Mouse (Mus musculus) limb, embryonic 11.5 days (tissue): ENCODE measurements around the gene Psmd9. TPM values are rescaled to one million over a fixed set of nuclear protein-coding genes. Genes with fewer than 3 reads are reported as not detected.
A peak's percentile ranks its signal among the peaks of the same experiment; 100 is the strongest.

Experiments
- ATAC-seq: fragments of 200-750 bp; cut with Nextera tagmentation; 2 replicates; pipeline ENCODE4 v1.8.0; 2017; ENCODE audit warnings: low read depth; ENCODE audit not compliant: insufficient number of reproducible peaks, low FRiP score, low TSS enrichment
- DNase-seq: peaks from one replicate; pipeline ENCODE4 v3.0.0-alpha.2; 2015; ENCODE audit warnings: low spot score
- H3K27ac ChIP-seq: fragments of 300-500 bp; sonication (generic); replicated peaks from 2 replicates; pipeline ENCODE4 v1.5.1; 2014; ENCODE audit warnings: low read depth, mild to moderate bottlenecking, low read length
- H3K27me3 ChIP-seq: fragments of 300-500 bp; sonication (generic); 2 replicates; pipeline ENCODE4 v1.6.1; 2014; ENCODE audit warnings: mild to moderate bottlenecking, low read length, mixed read lengths; ENCODE audit not compliant: control insufficient read depth, insufficient read depth
- H3K36me3 ChIP-seq: fragments of 300-500 bp; sonication (generic); 2 replicates; pipeline ENCODE4 v1.6.1; 2014; ENCODE audit warnings: mild to moderate bottlenecking, low read length, moderate library complexity, mixed read lengths; ENCODE audit not compliant: control insufficient read depth, insufficient read depth
- H3K4me1 ChIP-seq: fragments of 300-500 bp; sonication (generic); 2 replicates; pipeline ENCODE4 v1.6.1; 2014; ENCODE audit warnings: low read length, mixed read lengths; ENCODE audit not compliant: control insufficient read depth, insufficient read depth
- H3K4me2 ChIP-seq: fragments of 300-500 bp; sonication (generic); 2 replicates; pipeline ENCODE4 v1.6.1; 2014; ENCODE audit warnings: low read depth, mild to moderate bottlenecking, moderate library complexity; ENCODE audit not compliant: severe bottlenecking
- H3K4me3 ChIP-seq: fragments of 300-500 bp; sonication (generic); 2 replicates; pipeline ENCODE4 v1.5.1; 2014; ENCODE audit warnings: low read depth, low read length
- H3K9ac ChIP-seq: fragments of 300-500 bp; sonication (generic); 2 replicates; pipeline ENCODE4 v1.6.1; 2014; ENCODE audit warnings: mild to moderate bottlenecking, low read length
- H3K9me3 ChIP-seq: fragments of 300-500 bp; sonication (generic); 2 replicates; pipeline ENCODE4 v1.6.1; 2016; ENCODE audit warnings: low read length; ENCODE audit not compliant: control insufficient read depth
- WGBS: fragments of 180-500 bp; shearing (Covaris S2); extraction: QIAGEN DNeasy Blood & Tissue Kit; methylation state at CpG from one replicate; pipeline ENCODE4 v1.1.7; 2014; 5-methylcytosine and 5-hydroxymethylcytosine counted together
- polyA plus RNA-seq: library from polyadenylated mRNA; unstranded; fragments of >200 nt; fragmentation: Nextera tagmentation; extraction: Ambion mirVana; gene quantifications from 2 replicates; pipeline ENCODE4 v1.2.1, GENCODE M21; 2014

Gene Psmd9
- polyA plus RNA-seq, 1 experiment from 2014 or later: 85.8 TPM

GRCm38 (mm10) chr5:123135471-123136360 lies 33.5 kb upstream of the Psmd9 start:
- WGBS: 2% methylated on average over 30 of the region's 30 CpGs
- H3K4me2 ChIP-seq: peak overlapping the region; percentile 100
- H3K9me3 ChIP-seq: no peaks in the 10 kb centered on the region
- peaks cover 58% of the 10 kb centered on the region for H3K4me1 ChIP-seq
- peaks cover 6% of the 10 kb centered on the region for H3K36me3 ChIP-seq
- H3K9ac ChIP-seq: peak overlapping the region; percentile 100
- H3K27me3 ChIP-seq: no peaks in the 10 kb centered on the region
- H3K27ac ChIP-seq: peak overlapping the region; percentile 100
- ATAC-seq (peak; percentile 2; the same call in 1 of the 2 replicates), DNase-seq (peak; percentile 72)
- peak overlapping the region; percentile 95 for H3K4me3 ChIP-seq

- Histone ChIP-seq H3K9ac (peak overlapping the region; percentile 100), H3K27me3 (no peaks in the 10 kb centered on the region), H3K9me3 (no peaks in the 10 kb centered on the region), H3K36me3 (peaks cover 6% of the 10 kb centered on the region), H3K4me3 (peak overlapping the region; percentile 95), H3K4me1 (peaks cover 56% of the 10 kb centered on the region), H3K4me2 (peak overlapping the region; percentile 100), H3K27ac (peak overlapping the region; percentile 100)
- WGBS: under 1% methylated on average over 13 of the region's 13 CpGs
- peak; percentile 83 for DNase-seq
- 0 out of 2 replicates have a peak, but pooled peaks have one; percentile 27 for ATAC-seq
Observed at GRCm38 (mm10) chr5:123136361-123137043, 32.7 kb upstream of the Psmd9 start.

- Histone ChIP-seq H3K9me3 (no peaks in the 10 kb centered on the region), H3K4me3 (peak overlapping the region; percentile 95), H3K9ac (peak overlapping the region; percentile 100), H3K27me3 (no peaks in the 10 kb centered on the region), H3K4me2 (peak overlapping the region; percentile 100), H3K36me3 (peaks cover 6% of the 10 kb centered on the region), H3K27ac (peak overlapping the region; percentile 100), H3K4me1 (peaks cover 49% of the 10 kb centered on the region)
- no peak for ATAC-seq
- DNase-seq: peak; percentile 83
- under 1% methylated on average over 20 of the region's 20 CpGs for WGBS
Observed at GRCm38 (mm10) chr5:123137044-123137909, 31.9 kb upstream of the Psmd9 start.

GRCm38 (mm10) chr5:123137910-123138229 lies 31.3 kb upstream of the Psmd9 start:
- Histone ChIP-seq H3K4me2 (peak overlapping the region; percentile 100), H3K9ac (peak overlapping the region; percentile 100), H3K27ac (peak overlapping the region; percentile 100), H3K27me3 (no peaks in the 10 kb centered on the region), H3K4me1 (peaks cover 44% of the 10 kb centered on the region), H3K4me3 (peak overlapping the region; percentile 95), H3K36me3 (peaks cover 6% of the 10 kb centered on the region), H3K9me3 (no peaks in the 10 kb centered on the region)
- ATAC-seq: no peak
- 2% methylated on average over 6 of the region's 6 CpGs for WGBS
- no peak for DNase-seq

GRCm38 (mm10) chr5:123138230-123138911 lies 30.8 kb upstream of the Psmd9 start:
- Histone ChIP-seq H3K27me3 (no peaks in the 10 kb centered on the region), H3K27ac (peak overlapping the region; percentile 100), H3K4me1 (peaks cover 41% of the 10 kb centered on the region), H3K36me3 (peaks cover 6% of the 10 kb centered on the region), H3K4me2 (peak overlapping the region; percentile 100), H3K9me3 (no peaks in the 10 kb centered on the region), H3K9ac (peak overlapping the region; percentile 100), H3K4me3 (peak overlapping the region; percentile 95)
- WGBS: 0% methylated on average over 33 of the region's 40 CpGs
- ATAC-seq: peak; percentile 20
- DNase-seq: peak; percentile 83

GRCm38 (mm10) chr5:123138953-123139721 lies 30.1 kb upstream of the Psmd9 start:
- peak overlapping the region; percentile 95 for H3K4me3 ChIP-seq
- H3K27ac ChIP-seq: peak overlapping the region; percentile 100
- no peaks in the 10 kb centered on the region for H3K27me3 ChIP-seq
- DNase-seq: peak; percentile 82
- H3K36me3 ChIP-seq: peaks cover 6% of the 10 kb centered on the region
- peak overlapping the region; percentile 100 for H3K4me2 ChIP-seq
- ATAC-seq: no peak
- peaks cover 43% of the 10 kb centered on the region for H3K4me1 ChIP-seq
- H3K9ac ChIP-seq: peak overlapping the region; percentile 100
- under 1% methylated on average over 39 of the region's 39 CpGs for WGBS
- H3K9me3 ChIP-seq: no peaks in the 10 kb centered on the region
